Mouse (Mus musculus): Measurements from ENCODE around the gene Tmem266. TPM values are rescaled to one million over a fixed set of nuclear protein-coding genes. Genes with fewer than 3 reads are reported as not detected.

Gene Tmem266
- not detected in 2 replicates for total RNA-seq (2017)

GRCm38 (mm10) chr9:55326515-55327233, at the start of gene Tmem266, which contains the start of gene Nrg4:
Gene Tmem266, plus strand, starts transcription at chr9:55326913.
Gene Nrg4, minus strand, starts transcription at chr9:55326844.
- ATAC-seq (replicated peaks; ENCODE audit: low read depth, poor library complexity, severe bottlenecking): peak; percentile 55

- ATAC-seq (replicated peaks; ENCODE audit: low read depth, poor library complexity, severe bottlenecking): no peak
Measured at GRCm38 (mm10) chr9:55277562-55277961, 49.2 kb upstream of the Tmem266 start.

GRCm38 (mm10) chr9:55279114-55279825, 47.4 kb upstream of the Tmem266 start:
- no peak for ATAC-seq (replicated peaks; ENCODE audit: low read depth, poor library complexity, severe bottlenecking)

GRCm38 (mm10) chr9:55283516-55283915, 43.2 kb upstream of the Tmem266 start:
- peak; percentile 94 for ATAC-seq (replicated peaks; ENCODE audit: low read depth, poor library complexity, severe bottlenecking)

GRCm38 (mm10) chr9:55285197-55285596, 41.5 kb upstream of the Tmem266 start:
- no peak; the same call in 1 of the 2 replicates for ATAC-seq (replicated peaks; ENCODE audit: low read depth, poor library complexity, severe bottlenecking)

- ATAC-seq (replicated peaks; ENCODE audit: low read depth, poor library complexity, severe bottlenecking): no peak
Measured at GRCm38 (mm10) chr9:55289475-55290198, 37.1 kb upstream of the Tmem266 start.

- no peak for ATAC-seq (replicated peaks; ENCODE audit: low read depth, poor library complexity, severe bottlenecking)
Measured at GRCm38 (mm10) chr9:55291966-55292365, 34.7 kb upstream of the Tmem266 start.

- peak; percentile 75 for ATAC-seq (replicated peaks; ENCODE audit: low read depth, poor library complexity, severe bottlenecking)
Measured at GRCm38 (mm10) chr9:55296221-55296620, 30.5 kb upstream of the Tmem266 start.

- no peak for ATAC-seq (replicated peaks; ENCODE audit: low read depth, poor library complexity, severe bottlenecking)
Measured at GRCm38 (mm10) chr9:55307066-55307465, 19.6 kb upstream of the Tmem266 start.

GRCm38 (mm10) chr9:55307557-55307956, 19.2 kb upstream of the Tmem266 start:
- peak; percentile 19; the same call in 1 of the 2 replicates for ATAC-seq (replicated peaks; ENCODE audit: low read depth, poor library complexity, severe bottlenecking)

GRCm38 (mm10) chr9:55308455-55308854, 18.3 kb upstream of the Tmem266 start:
- ATAC-seq (replicated peaks; ENCODE audit: low read depth, poor library complexity, severe bottlenecking): 0 out of 2 replicates have a peak, but pooled peaks have one; percentile 23

GRCm38 (mm10) chr9:55311560-55311959, 15.2 kb upstream of the Tmem266 start:
- peak; percentile 78 for ATAC-seq (replicated peaks; ENCODE audit: low read depth, poor library complexity, severe bottlenecking)

GRCm38 (mm10) chr9:55313619-55314261, 13.0 kb upstream of the Tmem266 start:
- no peak for ATAC-seq (replicated peaks; ENCODE audit: low read depth, poor library complexity, severe bottlenecking)

GRCm38 (mm10) chr9:55322641-55323040, 4.1 kb upstream of the Tmem266 start:
- no peak for ATAC-seq (replicated peaks; ENCODE audit: low read depth, poor library complexity, severe bottlenecking)

GRCm38 (mm10) chr9:55324085-55324484, 2.6 kb upstream of the Tmem266 start:
- ATAC-seq (replicated peaks; ENCODE audit: low read depth, poor library complexity, severe bottlenecking): no peak

- ATAC-seq (replicated peaks; ENCODE audit: low read depth, poor library complexity, severe bottlenecking): no peak
Measured at GRCm38 (mm10) chr9:55324516-55324915, 2.2 kb upstream of the Tmem266 start.

- ATAC-seq (replicated peaks; ENCODE audit: low read depth, poor library complexity, severe bottlenecking): no peak
Measured at GRCm38 (mm10) chr9:55325061-55325460, 1.7 kb upstream of the Tmem266 start.

GRCm38 (mm10) chr9:55325564-55326514, 874 bp upstream of the Tmem266 start:
- 0 out of 2 replicates have a peak, but pooled peaks have one; percentile 3 for ATAC-seq (replicated peaks; ENCODE audit: low read depth, poor library complexity, severe bottlenecking)

- peak; percentile 55 for ATAC-seq (replicated peaks; ENCODE audit: low read depth, poor library complexity, severe bottlenecking)
Measured at GRCm38 (mm10) chr9:55327234-55327615, 512 bp downstream of the Tmem266 start.
